Mouse (Mus musculus): ENCODE measurements around the gene Slc9a3r2. TPM values are rescaled to one million over a fixed set of nuclear protein-coding genes. Genes with fewer than 3 reads are reported as not detected.

Gene Slc9a3r2
- polyA plus RNA-seq, 1 experiment from 2014 or later, result 56.7 TPM

DNA sequence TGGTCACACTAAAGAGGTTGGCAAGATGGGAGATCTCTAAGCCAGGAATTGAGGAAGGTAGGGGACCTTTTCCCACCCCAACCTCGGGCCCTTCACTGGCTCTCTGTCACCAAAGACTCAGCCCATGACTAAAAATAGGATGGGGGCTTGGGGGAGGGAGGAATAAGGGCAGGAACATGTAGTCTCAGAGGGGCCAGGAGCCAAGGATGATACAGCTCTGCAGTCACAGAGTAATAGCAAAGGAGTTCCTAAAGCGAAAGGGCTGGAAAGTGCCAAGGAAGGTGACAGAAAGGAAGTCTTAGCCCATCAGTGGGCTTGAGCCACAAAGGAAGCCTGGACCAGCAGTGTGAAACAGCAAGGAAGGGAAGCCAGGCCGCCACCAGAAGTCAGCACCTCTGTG lies 1.7 kb upstream of the Slc9a3r2 start:
- H3K4me3 ChIP-seq (ENCODE audit: low read depth, low read length), result no peak overlapping the region
- H3K27ac ChIP-seq (replicated peaks; ENCODE audit: low read depth, low read length), result no peak overlapping the region
- H3K4me1 ChIP-seq (ENCODE audit: control insufficient read depth, insufficient read depth, low read length), result peaks cover 13% of the 10 kb centered on the region; the same call in 1 of the 2 replicates
- H3K9ac ChIP-seq (ENCODE audit: low read depth, low read length), result no peak overlapping the region
- 69% methylated on average over 3 of the region's 3 CpGs for WGBS
- 0 out of 2 replicates have a peak, but pooled peaks cover 4% of the 10 kb centered on the region for H3K36me3 ChIP-seq (ENCODE audit: control insufficient read depth, insufficient read depth, low read length)
- H3K27me3 ChIP-seq (replicated peaks; ENCODE audit: control insufficient read depth, insufficient read depth, low read length), result peaks cover 4% of the 10 kb centered on the region
- H3K4me2 ChIP-seq (ENCODE audit: low read depth, low read length), result no peak overlapping the region
- ATAC-seq (ENCODE audit: low read depth), result no peak
- no peaks in the 10 kb centered on the region for H3K9me3 ChIP-seq (ENCODE audit: control insufficient read depth, low read length)
- no peak for DNase-seq (ENCODE audit: low spot score)

DNA sequence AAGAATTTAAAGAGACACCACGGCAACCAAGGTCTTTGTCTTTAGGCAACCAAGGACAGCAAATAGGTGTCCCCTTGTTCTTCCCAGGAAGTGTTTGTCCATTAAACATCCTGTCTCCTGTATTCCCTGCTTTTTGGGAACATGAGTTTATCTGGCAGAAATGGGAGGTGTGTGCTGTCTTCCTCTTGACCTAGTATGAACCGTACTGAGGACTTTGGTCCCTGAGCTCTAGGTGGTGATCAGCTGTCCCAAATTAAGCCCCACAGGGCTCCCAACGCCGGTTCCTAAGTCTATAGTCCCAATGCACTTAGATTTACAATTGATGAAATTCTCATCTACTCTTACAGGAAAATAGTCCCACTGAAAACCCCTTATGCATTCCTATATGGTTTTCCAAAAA lies 639 bp upstream of the Slc9a3r2 start:
- 68% methylated on average over 4 of the region's 4 CpGs for WGBS
- ATAC-seq (ENCODE audit: low read depth) (no peak), DNase-seq (ENCODE audit: low spot score) (no peak)
- 0 out of 2 replicates have a peak, but pooled peaks cover 5% of the 10 kb centered on the region for H3K36me3 ChIP-seq (ENCODE audit: control insufficient read depth, insufficient read depth, low read length)
- peak overlapping the region; percentile 87; the same call in 1 of the 2 replicates for H3K9ac ChIP-seq (ENCODE audit: low read depth, low read length)
- H3K4me3 ChIP-seq (ENCODE audit: low read depth, low read length), result peak overlapping the region; percentile 87; the same call in 1 of the 2 replicates
- H3K4me2 ChIP-seq (ENCODE audit: low read depth, low read length), result peak overlapping the region; percentile 97
- H3K27me3 ChIP-seq (replicated peaks; ENCODE audit: control insufficient read depth, insufficient read depth, low read length), result no peaks in the 10 kb centered on the region
- H3K27ac ChIP-seq (replicated peaks; ENCODE audit: low read depth, low read length), result no peak overlapping the region
- H3K4me1 ChIP-seq (ENCODE audit: control insufficient read depth, insufficient read depth, low read length), result peaks cover 13% of the 10 kb centered on the region; the same call in 1 of the 2 replicates
- no peaks in the 10 kb centered on the region for H3K9me3 ChIP-seq (ENCODE audit: control insufficient read depth, low read length)

DNA sequence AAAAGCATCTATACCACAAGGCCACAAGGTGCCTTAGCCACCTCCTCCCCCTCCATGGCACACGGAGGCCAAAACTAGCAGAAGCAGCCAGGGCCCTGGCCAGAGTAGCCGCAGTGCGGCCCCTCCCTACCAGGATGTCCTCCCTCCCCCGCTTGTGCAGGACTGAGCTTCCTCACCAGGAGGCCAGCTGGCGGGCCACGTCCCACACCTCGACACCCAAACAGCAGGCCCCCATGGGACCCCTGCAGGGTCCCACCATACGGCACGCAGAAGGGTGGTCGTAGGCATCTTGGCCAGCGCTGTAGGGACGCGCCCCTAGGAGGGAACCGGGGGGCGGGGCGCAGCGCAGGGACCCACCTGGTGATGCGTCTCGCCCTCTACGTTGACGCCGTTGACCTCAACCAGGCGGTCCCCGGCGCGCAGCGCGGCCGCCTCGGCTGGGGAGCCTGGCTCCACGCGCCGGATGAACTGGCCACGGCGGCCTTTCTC lies 502 bp downstream of the Slc9a3r2 start:
- peak overlapping the region; percentile 87 for H3K9ac ChIP-seq (ENCODE audit: low read depth, low read length)
- H3K36me3 ChIP-seq (ENCODE audit: control insufficient read depth, insufficient read depth, low read length), result 0 out of 2 replicates have a peak, but pooled peaks cover 5% of the 10 kb centered on the region
- H3K27me3 ChIP-seq (replicated peaks; ENCODE audit: control insufficient read depth, insufficient read depth, low read length), result no peaks in the 10 kb centered on the region
- peak overlapping the region; percentile 55 for H3K27ac ChIP-seq (replicated peaks; ENCODE audit: low read depth, low read length)
- ATAC-seq (ENCODE audit: low read depth) (peak; percentile 24; the same call in 1 of the 2 replicates), DNase-seq (ENCODE audit: low spot score) (no peak)
- WGBS, result 1% methylated on average over 19 of the region's 35 CpGs
- no peaks in the 10 kb centered on the region for H3K9me3 ChIP-seq (ENCODE audit: control insufficient read depth, low read length)
- H3K4me2 ChIP-seq (ENCODE audit: low read depth, low read length), result peak overlapping the region; percentile 97
- H3K4me3 ChIP-seq (ENCODE audit: low read depth, low read length), result peak overlapping the region; percentile 87
- H3K4me1 ChIP-seq (ENCODE audit: control insufficient read depth, insufficient read depth, low read length), result peaks cover 22% of the 10 kb centered on the region

DNA sequence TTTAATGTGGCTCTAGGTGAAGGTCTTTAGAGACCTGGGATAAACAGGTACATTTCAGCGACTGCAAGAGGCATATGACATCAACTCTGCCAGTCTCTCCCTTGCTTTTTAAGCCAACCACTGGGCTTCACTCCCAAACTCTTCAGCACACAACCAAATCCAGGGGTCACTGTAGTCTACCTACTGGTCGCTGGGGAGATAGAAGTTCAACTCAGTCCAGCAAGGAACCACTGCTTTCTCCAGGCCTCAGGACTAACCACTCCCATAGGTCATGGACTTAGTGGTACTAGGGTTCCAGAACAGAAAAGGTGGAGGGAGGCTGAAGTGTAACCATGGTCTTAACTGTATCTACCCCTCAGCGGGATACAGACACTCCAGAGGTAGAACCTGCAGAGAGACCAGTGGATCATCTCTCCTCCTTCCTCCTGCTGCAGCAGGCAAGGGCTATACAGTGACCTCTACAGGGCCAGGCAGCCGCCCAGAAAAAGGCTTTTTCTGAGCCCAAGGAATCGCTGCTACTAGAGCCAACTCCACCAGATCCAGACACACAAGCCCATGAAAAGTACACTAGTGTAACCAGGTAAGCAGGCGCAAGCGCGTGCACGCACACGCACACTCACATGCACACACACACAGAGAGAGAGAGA lies 1.3 kb downstream of the Slc9a3r2 start:
- peak overlapping the region; percentile 87 for H3K4me3 ChIP-seq (ENCODE audit: low read depth, low read length)

DNA sequence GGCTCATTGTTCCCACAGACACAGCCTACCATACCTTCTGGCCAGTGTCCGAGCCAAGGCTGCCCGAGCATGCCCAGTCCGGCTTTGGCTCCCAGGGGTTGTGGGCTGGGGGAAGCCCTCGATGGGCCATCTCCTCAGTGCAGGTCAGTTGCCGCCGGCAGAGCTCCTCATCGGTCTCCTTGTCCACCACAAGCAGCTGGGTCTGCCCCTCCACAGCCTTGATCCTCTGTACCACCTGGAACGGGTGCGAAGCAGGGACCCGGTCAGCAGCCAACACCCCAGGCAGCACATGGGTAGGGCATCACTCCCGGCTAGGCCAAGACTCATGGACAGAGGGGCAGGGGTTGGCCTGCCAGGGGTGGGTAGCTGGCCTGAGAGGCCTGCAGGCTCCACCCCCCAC lies 2.6 kb downstream of the Slc9a3r2 start:
- H3K9ac ChIP-seq (ENCODE audit: low read depth, low read length), result peak overlapping the region; percentile 27; the same call in 1 of the 2 replicates
- no peak overlapping the region for H3K4me3 ChIP-seq (ENCODE audit: low read depth, low read length)
- H3K9me3 ChIP-seq (ENCODE audit: control insufficient read depth, low read length), result no peaks in the 10 kb centered on the region
- H3K27ac ChIP-seq (replicated peaks; ENCODE audit: low read depth, low read length), result no peak overlapping the region
- peaks cover 27% of the 10 kb centered on the region for H3K4me1 ChIP-seq (ENCODE audit: control insufficient read depth, insufficient read depth, low read length)
- ATAC-seq (ENCODE audit: low read depth), result no peak
- peak overlapping the region; percentile 15; the same call in 1 of the 2 replicates for H3K4me2 ChIP-seq (ENCODE audit: low read depth, low read length)
- 0 out of 2 replicates have a peak, but pooled peaks cover 5% of the 10 kb centered on the region for H3K36me3 ChIP-seq (ENCODE audit: control insufficient read depth, insufficient read depth, low read length)
- no peaks in the 10 kb centered on the region for H3K27me3 ChIP-seq (replicated peaks; ENCODE audit: control insufficient read depth, insufficient read depth, low read length)
- WGBS, result 82% methylated on average over 6 of the region's 11 CpGs
- DNase-seq (ENCODE audit: low spot score), result no peak

More for the DNA sequence above, 1.3 kb downstream of the Slc9a3r2 start:
- H3K9me3 ChIP-seq (ENCODE audit: control insufficient read depth, low read length), result no peaks in the 10 kb centered on the region
- H3K27ac ChIP-seq (replicated peaks; ENCODE audit: low read depth, low read length), result no peak overlapping the region
- H3K36me3 ChIP-seq (ENCODE audit: control insufficient read depth, insufficient read depth, low read length), result 0 out of 2 replicates have a peak, but pooled peaks cover 5% of the 10 kb centered on the region
- peaks cover 27% of the 10 kb centered on the region for H3K4me1 ChIP-seq (ENCODE audit: control insufficient read depth, insufficient read depth, low read length)
- DNase-seq (ENCODE audit: low spot score) (no peak), ATAC-seq (ENCODE audit: low read depth) (no peak)
- peak overlapping the region; percentile 87 for H3K9ac ChIP-seq (ENCODE audit: low read depth, low read length)
- H3K4me2 ChIP-seq (ENCODE audit: low read depth, low read length), result peak overlapping the region; percentile 97
- H3K27me3 ChIP-seq (replicated peaks; ENCODE audit: control insufficient read depth, insufficient read depth, low read length), result no peaks in the 10 kb centered on the region
- 73% methylated on average over 10 of the region's 10 CpGs for WGBS

DNA sequence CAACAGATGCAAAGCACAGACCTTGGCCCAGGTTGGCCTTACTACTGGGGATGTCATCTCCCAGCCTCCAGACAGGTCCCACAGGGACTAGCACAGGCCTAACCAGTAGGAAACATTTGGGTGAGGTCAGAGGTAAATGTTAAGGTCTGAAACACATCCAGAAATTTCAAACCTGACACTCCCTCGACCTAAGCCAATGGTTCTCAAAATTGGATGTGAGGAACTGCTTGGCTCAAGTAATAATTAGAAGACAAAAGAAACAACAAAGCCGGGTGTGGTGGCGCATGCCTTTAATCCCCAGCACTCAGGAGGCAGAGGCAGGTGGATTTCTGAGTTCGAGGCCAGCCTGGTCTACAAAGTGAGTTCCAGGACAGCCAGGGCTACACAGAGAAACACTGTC lies 3.7 kb downstream of the Slc9a3r2 start:
- no peak overlapping the region for H3K9ac ChIP-seq (ENCODE audit: low read depth, low read length)
- no peak for DNase-seq (ENCODE audit: low spot score)
- peaks cover 27% of the 10 kb centered on the region for H3K4me1 ChIP-seq (ENCODE audit: control insufficient read depth, insufficient read depth, low read length)
- H3K9me3 ChIP-seq (ENCODE audit: control insufficient read depth, low read length), result no peaks in the 10 kb centered on the region
- H3K27ac ChIP-seq (replicated peaks; ENCODE audit: low read depth, low read length), result no peak overlapping the region
- H3K4me2 ChIP-seq (ENCODE audit: low read depth, low read length), result no peak overlapping the region
- no peaks in the 10 kb centered on the region for H3K27me3 ChIP-seq (replicated peaks; ENCODE audit: control insufficient read depth, insufficient read depth, low read length)
- WGBS, result 86% methylated on average over 4 of the region's 4 CpGs
- H3K36me3 ChIP-seq (ENCODE audit: control insufficient read depth, insufficient read depth, low read length), result peaks cover 8% of the 10 kb centered on the region; the same call in 1 of the 2 replicates
- no peak overlapping the region for H3K4me3 ChIP-seq (ENCODE audit: low read depth, low read length)
- no peak for ATAC-seq (ENCODE audit: low read depth)

DNA sequence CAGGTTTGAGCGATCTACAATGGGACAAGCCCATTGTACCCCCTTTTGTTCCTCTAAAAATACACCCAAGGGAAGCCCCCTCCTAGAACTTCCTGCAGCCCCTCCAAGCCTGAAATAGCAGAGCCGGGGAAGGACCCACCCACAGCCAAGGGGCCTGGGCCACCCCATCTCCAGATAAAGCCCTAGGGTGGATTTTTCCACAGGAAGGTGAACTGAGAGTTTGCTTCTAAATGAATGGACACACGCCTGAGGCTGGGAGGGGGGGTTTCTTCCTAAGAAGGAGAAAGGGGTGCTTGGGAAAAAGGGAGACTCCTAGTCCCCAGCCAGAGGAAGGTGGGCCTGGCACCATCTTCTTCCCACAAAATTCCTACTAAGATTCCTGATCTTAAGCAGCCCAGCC lies 4.2 kb downstream of the Slc9a3r2 start:
- WGBS, result 74% methylated on average over 3 of the region's 3 CpGs

DNA sequence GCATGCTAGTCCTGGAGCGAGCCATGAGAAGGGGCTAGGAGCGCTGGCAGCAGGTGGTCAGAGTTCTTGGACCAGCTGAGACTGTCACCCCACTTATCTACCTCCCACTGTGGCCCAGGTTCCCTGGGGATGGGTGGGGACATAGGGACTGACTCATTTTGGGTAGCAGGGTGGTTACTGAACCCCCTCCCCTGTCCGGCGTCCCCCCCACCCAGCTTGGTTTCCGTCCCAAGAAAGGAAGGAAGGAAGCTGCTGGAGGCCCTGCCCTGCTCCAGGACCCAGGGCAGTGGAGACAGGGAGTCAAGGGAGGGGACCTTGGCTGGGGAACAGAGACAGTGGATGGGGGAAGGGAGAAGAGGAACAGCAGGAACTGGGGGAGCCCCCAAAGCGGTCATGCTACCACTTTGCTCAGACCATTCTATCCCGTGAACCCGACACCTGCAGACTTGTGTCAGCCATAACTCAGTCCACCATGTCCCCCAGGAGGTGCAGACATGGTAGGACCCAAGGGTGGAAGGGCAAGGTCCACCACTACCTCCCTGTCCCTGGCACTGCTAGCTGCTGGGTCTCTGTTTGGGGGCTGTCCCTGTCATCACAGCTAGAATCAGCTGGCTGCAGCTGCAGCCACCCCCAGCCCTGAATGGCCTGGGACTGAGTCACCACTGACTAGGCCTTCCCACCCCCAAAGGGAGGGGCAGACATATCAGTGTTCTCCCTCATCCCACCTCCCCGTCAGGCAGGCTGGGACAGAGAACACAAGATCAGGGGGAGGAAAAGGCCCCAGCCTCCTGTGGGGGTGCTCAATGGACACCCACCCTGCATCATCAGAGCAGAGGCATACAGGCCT lies 5.0 kb downstream of the Slc9a3r2 start:
- H3K9me3 ChIP-seq (ENCODE audit: control insufficient read depth, low read length), result no peaks in the 10 kb centered on the region
- H3K27ac ChIP-seq (replicated peaks; ENCODE audit: low read depth, low read length), result peak overlapping the region; percentile 19
- DNase-seq (ENCODE audit: low spot score), result no peak
- H3K36me3 ChIP-seq (ENCODE audit: control insufficient read depth, insufficient read depth, low read length), result peaks cover 19% of the 10 kb centered on the region
- no peak for ATAC-seq (ENCODE audit: low read depth)
- H3K9ac ChIP-seq (ENCODE audit: low read depth, low read length), result peak overlapping the region; percentile 11; the same call in 1 of the 2 replicates
- H3K4me2 ChIP-seq (ENCODE audit: low read depth, low read length), result peak overlapping the region; percentile 11; the same call in 1 of the 2 replicates
- no peaks in the 10 kb centered on the region for H3K27me3 ChIP-seq (replicated peaks; ENCODE audit: control insufficient read depth, insufficient read depth, low read length)
- H3K4me1 ChIP-seq (ENCODE audit: control insufficient read depth, insufficient read depth, low read length), result peaks cover 25% of the 10 kb centered on the region
- WGBS, result 84% methylated on average over 8 of the region's 9 CpGs
- no peak overlapping the region for H3K4me3 ChIP-seq (ENCODE audit: low read depth, low read length)

More for the DNA sequence above, 4.2 kb downstream of the Slc9a3r2 start:
- peaks cover 10% of the 10 kb centered on the region; the same call in 1 of the 2 replicates for H3K36me3 ChIP-seq (ENCODE audit: control insufficient read depth, insufficient read depth, low read length)
- no peaks in the 10 kb centered on the region for H3K9me3 ChIP-seq (ENCODE audit: control insufficient read depth, low read length)
- ATAC-seq (ENCODE audit: low read depth), result no peak
- no peak for DNase-seq (ENCODE audit: low spot score)
- H3K4me3 ChIP-seq (ENCODE audit: low read depth, low read length), result no peak overlapping the region
- peaks cover 27% of the 10 kb centered on the region for H3K4me1 ChIP-seq (ENCODE audit: control insufficient read depth, insufficient read depth, low read length)
- H3K27ac ChIP-seq (replicated peaks; ENCODE audit: low read depth, low read length), result 0 out of 2 replicates have a peak overlapping the region, but pooled peaks have one; percentile 19
- H3K4me2 ChIP-seq (ENCODE audit: low read depth, low read length), result no peak overlapping the region
- no peaks in the 10 kb centered on the region for H3K27me3 ChIP-seq (replicated peaks; ENCODE audit: control insufficient read depth, insufficient read depth, low read length)
- no peak overlapping the region for H3K9ac ChIP-seq (ENCODE audit: low read depth, low read length)

Measured in embryonic facial prominence, embryonic 14.5 days (tissue).